ENCODE assay signal across 1 mouse cellular context in the genomic region with DNA sequence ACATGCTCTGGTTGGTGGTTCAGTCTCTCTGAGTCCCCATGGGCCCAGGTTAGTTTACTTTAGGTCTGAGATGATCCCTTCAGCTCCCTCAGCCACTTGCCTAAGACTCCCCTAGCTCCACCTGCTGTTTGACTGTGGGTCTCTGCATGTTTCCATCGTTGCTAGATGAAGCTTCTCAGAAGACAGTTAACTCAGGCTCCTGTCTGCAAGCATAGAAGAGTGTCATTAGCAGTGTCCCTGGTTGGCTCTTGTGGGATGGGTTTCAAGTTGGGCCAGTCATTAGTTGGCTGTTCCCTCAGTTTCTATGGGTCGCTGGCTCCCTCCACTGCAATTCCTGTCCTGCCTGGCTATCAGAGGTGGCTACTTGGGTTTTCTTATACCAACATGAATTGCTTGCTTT.
TF ChIP-seq lines count a peak whose summit lies in the region.

No protein-coding gene starts in this region.

TF ChIP-seq in MEL, 35 proteins besides CTCF, POLR2A, EP300 and RAD21:
- peak; percentile 22; the same call in 1 of the 2 replicates for TF ChIP-seq SMC3 (IDR thresholded peaks at IDR 0.05; ENCODE audit: low read depth, low read length)
- no peak for TF ChIP-seq MAFK (IDR thresholded peaks at IDR 0.05; ENCODE audit: borderline replicate concordance, low read depth, low read length)
- TF ChIP-seq TBP (IDR thresholded peaks at IDR 0.05; ENCODE audit: low read depth, low read length): 0 out of 2 replicates have a peak, but pooled peaks have one; percentile 37
- TF ChIP-seq ZMIZ1 (IDR thresholded peaks at IDR 0.05; ENCODE audit: low read depth, low read length): no peak; the same call in 1 of the 2 replicates
- TF ChIP-seq ZNF384 (IDR thresholded peaks at IDR 0.05; ENCODE audit: low read depth, low read length): no peak
- peak; percentile 90; the same call in 1 of the 2 replicates for TF ChIP-seq POLR2AphosphoS2 (IDR thresholded peaks at IDR 0.05; ENCODE audit: low read length)
